Mouse (Mus musculus) natural killer cell, adult 2 months (primary cell): ENCODE measurements around the gene Lrpprc.

Source experiments
- DNase-seq, 2 experiments: peaks; one replicate each; pipeline ENCODE4 v3.0.0; 2022; ENCODE audit warnings: low spot score in 2 of 2

Gene Lrpprc

GRCm38 (mm10) chr17:84758971-84759370 is 31.6 kb downstream of the Lrpprc start:
- no peak for DNase-seq

- DNase-seq = no peak
Observed at GRCm38 (mm10) chr17:84758374-84758773, 32.2 kb downstream of the Lrpprc start.

- no peak for DNase-seq
Observed at GRCm38 (mm10) chr17:84756090-84756489, 34.5 kb downstream of the Lrpprc start.

GRCm38 (mm10) chr17:84753489-84753888 is 37.1 kb downstream of the Lrpprc start:
- no peak for DNase-seq

GRCm38 (mm10) chr17:84752286-84752685 is 38.3 kb downstream of the Lrpprc start:
- DNase-seq = no peak

GRCm38 (mm10) chr17:84751630-84752191 is 38.9 kb downstream of the Lrpprc start:
- DNase-seq = no peak

- DNase-seq = no peak
Observed at GRCm38 (mm10) chr17:84750130-84750529, 40.5 kb downstream of the Lrpprc start.

- no peak for DNase-seq
Observed at GRCm38 (mm10) chr17:84749297-84749696, 41.3 kb downstream of the Lrpprc start.

GRCm38 (mm10) chr17:84748152-84748682 is 42.4 kb downstream of the Lrpprc start:
- no peak for DNase-seq

GRCm38 (mm10) chr17:84747212-84747611 is 43.4 kb downstream of the Lrpprc start:
- no peak for DNase-seq

GRCm38 (mm10) chr17:84745001-84745400 is 45.6 kb downstream of the Lrpprc start:
- no peak for DNase-seq

GRCm38 (mm10) chr17:84744256-84744655 is 46.3 kb downstream of the Lrpprc start:
- no peak for DNase-seq

GRCm38 (mm10) chr17:84738073-84738797 is 52.4 kb downstream of the Lrpprc start:
- DNase-seq = no peak

GRCm38 (mm10) chr17:84736719-84737118 is 53.9 kb downstream of the Lrpprc start:
- DNase-seq = no peak

GRCm38 (mm10) chr17:84732612-84733011 is 58.0 kb downstream of the Lrpprc start:
- no peak for DNase-seq

- DNase-seq = no peak
Observed at GRCm38 (mm10) chr17:84731361-84731760, 59.2 kb downstream of the Lrpprc start.

GRCm38 (mm10) chr17:84729140-84729539 is 61.4 kb downstream of the Lrpprc start:
- DNase-seq = no peak

GRCm38 (mm10) chr17:84728201-84728911 is 62.2 kb downstream of the Lrpprc start:
- no peak for DNase-seq

GRCm38 (mm10) chr17:84725163-84725562 is 65.4 kb downstream of the Lrpprc start:
- DNase-seq = no peak

- DNase-seq = no peak
Observed at GRCm38 (mm10) chr17:84724028-84724427, 66.6 kb downstream of the Lrpprc start.

GRCm38 (mm10) chr17:84719105-84719504 is 71.5 kb downstream of the Lrpprc start:
- no peak for DNase-seq

- no peak for DNase-seq
Observed at GRCm38 (mm10) chr17:84717416-84717815, 73.2 kb downstream of the Lrpprc start.
